Mouse (Mus musculus) right cerebral cortex, postnatal 36 days (tissue): Measurements from ENCODE around the gene 3830417A13Rik.

Source experiments
- DNase-seq, 2 experiments: peaks; one replicate each; pipeline ENCODE4 v3.0.0; 2022; ENCODE audit warnings: low spot score in 2 of 2, mixed read lengths in 1 of 2

The 3830417A13Rik gene

GRCm38 (mm10) chrX:64173248-64173647 is at the start of gene 3830417A13Rik:
Gene 3830417A13Rik, plus strand, starts transcription at chrX:64173548.
- DNase-seq, result no peak

GRCm38 (mm10) chrX:64152098-64152497 is 21.2 kb upstream of the 3830417A13Rik start, which contains the start of gene Gm6760:
Gene Gm6760, minus strand, starts transcription at chrX:64152198.
- no peak for DNase-seq

- no peak for DNase-seq
Observed at GRCm38 (mm10) chrX:64181246-64181645, 7.9 kb downstream of the 3830417A13Rik start.
